8 mouse cellular contexts compared by ENCODE assay signal in genomic region chr9:99140063-99140882, GRCm38 (mm10). TPM values are rescaled to one million over a fixed set of nuclear protein-coding genes. Genes with fewer than 3 reads are reported as not detected.
A peak's percentile ranks its signal among the peaks of the same experiment; 100 is the strongest.
DNase-seq lines count a peak whose midpoint lies in the region; ATAC-seq lines count a peak whose summit lies in the region.

TSS of gene Pik3cb (minus strand) at chr9:99140621.

- peak; percentile 91 for ATAC-seq in common myeloid progenitor, adult 5-6 weeks (replicated peaks; ENCODE audit: low read depth, poor library complexity, severe bottlenecking)
- ATAC-seq in megakaryocyte progenitor cell, adult 5-6 weeks (replicated peaks; ENCODE audit: poor library complexity): peak; percentile 88

- peak; percentile 98 for DNase-seq in ZHBTc4 (ENCODE audit: low read depth, low spot score)
- DNase-seq in gastrocnemius, adult 8-10 months (ENCODE audit: low spot score in 2 of 2): peak; percentile 93 to 94
- DNase-seq in induced T-regulatory cell, adult 2 months (ENCODE audit: low read depth): peak; percentile 96
- DNase-seq in left cerebral cortex, adult 9 months (ENCODE audit: low spot score in 2 of 2): peak; percentile 86 to 96
- peak; percentile 98 for DNase-seq in right cerebral cortex, postnatal 14 days
- peak; percentile 95 to 97 for DNase-seq in urinary bladder, postnatal 36 days (ENCODE audit: low spot score in 2 of 2)

RNA-seq across cellular contexts. Expression of gene Pik3cb, which starts in this region (rescaled TPM):
- total RNA-seq in common myeloid progenitor, adult 5-6 weeks (2017): 4.5 and 5.8 TPM in 2 replicates
- total RNA-seq in gastrocnemius, adult 8-10 months (2022): 1 to 10 TPM; 5.8 to 7.7 (median 6.6) TPM
- total RNA-seq in megakaryocyte progenitor cell, adult 5-6 weeks (2015): 12.3 and 13.5 TPM in 2 replicates
- total RNA-seq in megakaryocyte progenitor cell, adult 5-6 weeks (2017): 4.6 and 5.3 TPM in 2 replicates

Comparison
In these comparisons a context has a peak if more than half of its experiments do, and no peak if none do; other contexts are left out.
1. Peak in every context shown above with its lines: DNase-seq and ATAC-seq.